Mouse (Mus musculus): ENCODE measurements at regions not wholly inside any gene's neighbourhood (a gene's known extent, or its start where the extent isn't known, plus 50 kb on each side); places are given as distances from the start of the nearest gene placed in this dataset.
"Not testable (repeated sequence)": the region's sequence is repeated elsewhere in the genome, so short reads cannot be mapped to it uniquely, and the experiment has no call there.

GRCm38 (mm10) chr14:9437896-9438295 is 771.9 kb upstream of the 4930452B06Rik start:
- no peaks in the 10 kb centered on the region for H3K4me1 ChIP-seq
- H3K27me3 ChIP-seq: no peaks in the 10 kb centered on the region
- WGBS: 69% methylated on average over 3 of the region's 3 CpGs
- no peaks in the 10 kb centered on the region for H3K36me3 ChIP-seq
- H3K9me3 ChIP-seq: no peaks in the 10 kb centered on the region
- H3K4me3 ChIP-seq: no peak overlapping the region
- H3K9ac ChIP-seq: no peak overlapping the region
- no peak overlapping the region for H3K27ac ChIP-seq
- no peak for ATAC-seq (ENCODE audit: insufficient number of reproducible peaks, insufficient read depth, low FRiP score, low TSS enrichment)
- H3K4me2 ChIP-seq (replicated peaks): no peak overlapping the region

GRCm38 (mm10) chr14:9435136-9435535 is 769.1 kb upstream of the 4930452B06Rik start:
- 69% methylated on average over 2 of the region's 2 CpGs for WGBS
- H3K9ac ChIP-seq: no peak overlapping the region
- H3K27ac ChIP-seq: no peak overlapping the region

GRCm38 (mm10) chr14:9433081-9433590 is 767.1 kb upstream of the 4930452B06Rik start:
- no peak for ATAC-seq (ENCODE audit: insufficient number of reproducible peaks, insufficient read depth, low FRiP score, low TSS enrichment)

More at GRCm38 (mm10) chr14:9435136-9435535, 769.1 kb upstream of the 4930452B06Rik start:
- no peak overlapping the region for H3K4me3 ChIP-seq
- no peaks in the 10 kb centered on the region for H3K4me1 ChIP-seq
- ATAC-seq (ENCODE audit: insufficient number of reproducible peaks, insufficient read depth, low FRiP score, low TSS enrichment): no peak
- H3K36me3 ChIP-seq: no peaks in the 10 kb centered on the region
- no peaks in the 10 kb centered on the region for H3K9me3 ChIP-seq
- no peak overlapping the region for H3K4me2 ChIP-seq (replicated peaks)
- no peaks in the 10 kb centered on the region for H3K27me3 ChIP-seq

GRCm38 (mm10) chr14:9431798-9432197 is 765.8 kb upstream of the 4930452B06Rik start:
- H3K27ac ChIP-seq: no peak overlapping the region
- 71% methylated on average over 2 of the region's 2 CpGs for WGBS
- no peaks in the 10 kb centered on the region for H3K9me3 ChIP-seq
- no peaks in the 10 kb centered on the region for H3K4me1 ChIP-seq
- no peak for ATAC-seq (ENCODE audit: insufficient number of reproducible peaks, insufficient read depth, low FRiP score, low TSS enrichment)
- H3K9ac ChIP-seq: no peak overlapping the region
- H3K4me2 ChIP-seq (replicated peaks): no peak overlapping the region
- no peaks in the 10 kb centered on the region for H3K27me3 ChIP-seq
- no peaks in the 10 kb centered on the region for H3K36me3 ChIP-seq
- H3K4me3 ChIP-seq: no peak overlapping the region

More at GRCm38 (mm10) chr14:9433081-9433590, 767.1 kb upstream of the 4930452B06Rik start:
- H3K27me3 ChIP-seq: no peaks in the 10 kb centered on the region
- H3K27ac ChIP-seq: no peak overlapping the region
- no peak overlapping the region for H3K9ac ChIP-seq
- no peaks in the 10 kb centered on the region for H3K36me3 ChIP-seq
- H3K4me3 ChIP-seq: no peak overlapping the region
- no peaks in the 10 kb centered on the region for H3K4me1 ChIP-seq
- H3K4me2 ChIP-seq (replicated peaks): no peak overlapping the region
- 48% methylated on average over 1 of the region's 1 CpGs for WGBS
- H3K9me3 ChIP-seq: no peaks in the 10 kb centered on the region

GRCm38 (mm10) chr14:9411822-9412403 is 745.9 kb upstream of the 4930452B06Rik start:
- WGBS: 48% methylated on average over 4 of the region's 4 CpGs
- Histone ChIP-seq H3K9ac (no peak overlapping the region), H3K27ac (no peak overlapping the region), H3K4me3 (no peak overlapping the region), H3K27me3 (no peaks in the 10 kb centered on the region), H3K9me3 (no peaks in the 10 kb centered on the region), H3K4me2 (replicated peaks) (no peak overlapping the region), H3K4me1 (no peaks in the 10 kb centered on the region), H3K36me3 (no peaks in the 10 kb centered on the region)
- ATAC-seq (ENCODE audit: insufficient number of reproducible peaks, insufficient read depth, low FRiP score, low TSS enrichment): no peak

GRCm38 (mm10) chr14:9403688-9404087 is 737.6 kb upstream of the 4930452B06Rik start:
- WGBS: 86% methylated on average over 7 of the region's 7 CpGs
- Histone ChIP-seq H3K36me3 (no peaks in the 10 kb centered on the region), H3K4me3 (no peak overlapping the region), H3K9me3 (no peaks in the 10 kb centered on the region), H3K9ac (no peak overlapping the region), H3K4me2 (replicated peaks) (no peak overlapping the region), H3K27me3 (no peaks in the 10 kb centered on the region), H3K27ac (no peak overlapping the region), H3K4me1 (no peaks in the 10 kb centered on the region)
- ATAC-seq (ENCODE audit: insufficient number of reproducible peaks, insufficient read depth, low FRiP score, low TSS enrichment): no peak

- Histone ChIP-seq H3K4me1 (no peaks in the 10 kb centered on the region), H3K4me2 (replicated peaks) (no peak overlapping the region), H3K27ac (no peak overlapping the region), H3K27me3 (no peaks in the 10 kb centered on the region), H3K9me3 (no peaks in the 10 kb centered on the region), H3K4me3 (no peak overlapping the region), H3K9ac (no peak overlapping the region), H3K36me3 (no peaks in the 10 kb centered on the region)
- ATAC-seq (ENCODE audit: insufficient number of reproducible peaks, insufficient read depth, low FRiP score, low TSS enrichment): no peak
- WGBS: 81% methylated on average over 1 of the region's 1 CpGs
Measured at GRCm38 (mm10) chr14:9400861-9401260, 734.8 kb upstream of the 4930452B06Rik start.

GRCm38 (mm10) chr14:9393271-9393771 is 727.3 kb upstream of the 4930452B06Rik start:
- H3K27me3 ChIP-seq: no peaks in the 10 kb centered on the region
- 14% methylated on average over 4 of the region's 4 CpGs for WGBS
- no peak for ATAC-seq (ENCODE audit: insufficient number of reproducible peaks, insufficient read depth, low FRiP score, low TSS enrichment)
- no peak overlapping the region for H3K4me3 ChIP-seq
- no peak overlapping the region for H3K9ac ChIP-seq
- H3K36me3 ChIP-seq: no peaks in the 10 kb centered on the region
- no peak overlapping the region for H3K27ac ChIP-seq
- no peaks in the 10 kb centered on the region for H3K4me1 ChIP-seq
- H3K9me3 ChIP-seq: no peaks in the 10 kb centered on the region
- no peak overlapping the region for H3K4me2 ChIP-seq (replicated peaks)

GRCm38 (mm10) chr14:9389878-9390536 is 724.0 kb upstream of the 4930452B06Rik start:
- not testable (repeated sequence) for H3K9ac ChIP-seq; H3K4me1 ChIP-seq; H3K27me3 ChIP-seq; H3K27ac ChIP-seq; H3K9me3 ChIP-seq; H3K36me3 ChIP-seq; H3K4me3 ChIP-seq; ATAC-seq (ENCODE audit: insufficient number of reproducible peaks, insufficient read depth, low FRiP score, low TSS enrichment); H3K4me2 ChIP-seq (replicated peaks)
- WGBS: 95% methylated on average over 5 of the region's 5 CpGs

- no peak overlapping the region for H3K9ac ChIP-seq
- no peak overlapping the region for H3K4me2 ChIP-seq (replicated peaks)
- no peaks in the 10 kb centered on the region for H3K9me3 ChIP-seq
- no peaks in the 10 kb centered on the region for H3K36me3 ChIP-seq
- no peaks in the 10 kb centered on the region for H3K27me3 ChIP-seq
- no peak overlapping the region for H3K27ac ChIP-seq
- H3K4me3 ChIP-seq: no peak overlapping the region
- 72% methylated on average over 7 of the region's 7 CpGs for WGBS
- no peak for ATAC-seq (ENCODE audit: insufficient number of reproducible peaks, insufficient read depth, low FRiP score, low TSS enrichment)
- no peaks in the 10 kb centered on the region for H3K4me1 ChIP-seq
Measured at GRCm38 (mm10) chr14:9389180-9389579, 723.1 kb upstream of the 4930452B06Rik start.
